Mouse (Mus musculus) intestine, embryonic 14.5 days (tissue): ENCODE results near the gene Mbl1. TPM values are rescaled to one million over a fixed set of nuclear protein-coding genes. Genes with fewer than 3 reads are reported as not detected.

Source experiments
- ATAC-seq: fragments of 200-750 bp; cut with Nextera tagmentation; replicated peaks from 2 replicates; pipeline ENCODE4 v1.8.0; 2017; ENCODE audit warnings: low read depth, moderate number of reproducible peaks, moderate TSS enrichment, moderate library complexity; ENCODE audit not compliant: low FRiP score, low TSS enrichment
- DNase-seq: peaks from one replicate; pipeline ENCODE4 v3.0.0-alpha.2; 2018; ENCODE audit warnings: low spot score
- H3K27ac ChIP-seq: fragments of 300-500 bp; sonication (generic); 2 replicates; pipeline ENCODE4 v1.5.1; 2014; ENCODE audit warnings: low read depth, mild to moderate bottlenecking, control low read depth
- H3K27me3 ChIP-seq: fragments of 300-500 bp; sonication (generic); replicated peaks from 2 replicates; pipeline ENCODE4 v1.6.1; 2014; ENCODE audit warnings: low read length, control low read depth; ENCODE audit not compliant: control insufficient read depth, insufficient read depth
- H3K36me3 ChIP-seq: fragments of 300-500 bp; sonication (generic); 2 replicates; pipeline ENCODE4 v1.6.1; 2014; ENCODE audit warnings: low read length, control low read depth; ENCODE audit not compliant: control insufficient read depth, insufficient read depth
- H3K4me1 ChIP-seq: fragments of 300-500 bp; sonication (generic); replicated peaks from 2 replicates; pipeline ENCODE4 v1.6.1; 2014; ENCODE audit warnings: low read length, control low read depth, mixed read lengths; ENCODE audit not compliant: control insufficient read depth, insufficient read depth
- H3K4me2 ChIP-seq: fragments of 300-500 bp; sonication (generic); 2 replicates; pipeline ENCODE4 v1.6.1; 2014; ENCODE audit warnings: low read length
- H3K4me3 ChIP-seq: fragments of 300-500 bp; sonication (generic); 2 replicates; pipeline ENCODE4 v1.5.1; 2014; ENCODE audit warnings: low read depth, low read length, control low read depth, mixed read lengths
- H3K9ac ChIP-seq: fragments of 300-500 bp; sonication (generic); 2 replicates; pipeline ENCODE4 v1.6.1; 2014; ENCODE audit warnings: mild to moderate bottlenecking, low read length
- H3K9me3 ChIP-seq: fragments of 300-500 bp; sonication (generic); 2 replicates; pipeline ENCODE4 v1.6.1; 2016; ENCODE audit warnings: low read length, control low read depth; ENCODE audit not compliant: control insufficient read depth
- WGBS: fragments of 180-500 bp; shearing (Covaris S2); extraction: QIAGEN DNeasy Blood & Tissue Kit; methylation state at CpG from one replicate; pipeline ENCODE4 v1.1.7; 2014; 5-methylcytosine and 5-hydroxymethylcytosine counted together
- polyA plus RNA-seq: library from polyadenylated mRNA; unstranded; fragments of >200 nt; fragmentation: Nextera tagmentation; extraction: Ambion mirVana; gene quantifications from 2 replicates; pipeline ENCODE4 v1.2.1, GENCODE M21; 2014

The Mbl1 gene
- polyA plus RNA-seq, 1 experiment from 2014 or later, result not detected

GRCm38 (mm10) chr14:41131540-41131939 is 19.7 kb upstream of the Mbl1 start, which contains the start of gene Sftpa1:
Gene Sftpa1, plus strand, starts transcription at chr14:41131782.
- WGBS, result 70% methylated on average over 7 of the region's 7 CpGs
- Histone ChIP-seq H3K9ac (no peak within 1 kb of the TSS), H3K9me3 (no peaks in the 10 kb centered on the region), H3K36me3 (no peaks in the 10 kb centered on the region), H3K27ac (no peak within 1 kb of the TSS), H3K4me1 (no peaks in the 10 kb centered on the region), H3K4me3 (no peak within 1 kb of the TSS), H3K27me3 (no peaks in the 10 kb centered on the region), H3K4me2 (no peak within 1 kb of the TSS)
- DNase-seq, result no peak
- no peak for ATAC-seq

GRCm38 (mm10) chr14:41137006-41137405 is 14.3 kb upstream of the Mbl1 start:
- Histone ChIP-seq H3K4me2 (no peak overlapping the region), H3K27me3 (no peaks in the 10 kb centered on the region), H3K27ac (no peak overlapping the region), H3K9me3 (no peaks in the 10 kb centered on the region), H3K36me3 (no peaks in the 10 kb centered on the region), H3K4me1 (no peaks in the 10 kb centered on the region), H3K9ac (no peak overlapping the region), H3K4me3 (no peak overlapping the region)
- ATAC-seq (no peak), DNase-seq (no peak)

GRCm38 (mm10) chr14:41140686-41141085 is 10.6 kb upstream of the Mbl1 start:
- Histone ChIP-seq H3K4me3 (no peak overlapping the region), H3K4me2 (no peak overlapping the region), H3K9me3 (no peaks in the 10 kb centered on the region), H3K36me3 (no peaks in the 10 kb centered on the region), H3K4me1 (no peaks in the 10 kb centered on the region), H3K9ac (no peak overlapping the region), H3K27ac (no peak overlapping the region), H3K27me3 (no peaks in the 10 kb centered on the region)
- DNase-seq, result no peak
- 78% methylated on average over 1 of the region's 1 CpGs for WGBS
- ATAC-seq, result no peak

- Histone ChIP-seq H3K4me2 (no peak overlapping the region), H3K27ac (no peak overlapping the region), H3K4me3 (no peak overlapping the region), H3K27me3 (no peaks in the 10 kb centered on the region), H3K9me3 (no peaks in the 10 kb centered on the region), H3K36me3 (no peaks in the 10 kb centered on the region), H3K9ac (no peak overlapping the region), H3K4me1 (no peaks in the 10 kb centered on the region)
- WGBS, result 59% methylated on average over 6 of the region's 6 CpGs
- ATAC-seq (no peak), DNase-seq (no peak)
Measured at GRCm38 (mm10) chr14:41146035-41146434, 5.2 kb upstream of the Mbl1 start.

- Histone ChIP-seq H3K9ac (no peak overlapping the region), H3K4me3 (no peak overlapping the region), H3K27me3 (no peaks in the 10 kb centered on the region), H3K36me3 (no peaks in the 10 kb centered on the region), H3K9me3 (no peaks in the 10 kb centered on the region), H3K4me1 (no peaks in the 10 kb centered on the region), H3K4me2 (no peak overlapping the region), H3K27ac (no peak overlapping the region)
- no peak for DNase-seq
- no peak for ATAC-seq
- 89% methylated on average over 3 of the region's 3 CpGs for WGBS
Measured at GRCm38 (mm10) chr14:41146922-41147321, 4.3 kb upstream of the Mbl1 start.

- no peak overlapping the region for H3K4me2 ChIP-seq
- no peak overlapping the region for H3K4me3 ChIP-seq
- DNase-seq (no peak), ATAC-seq (no peak)
- H3K27me3 ChIP-seq, result no peaks in the 10 kb centered on the region
- no peaks in the 10 kb centered on the region for H3K9me3 ChIP-seq
- no peak overlapping the region for H3K9ac ChIP-seq
- no peaks in the 10 kb centered on the region for H3K4me1 ChIP-seq
- no peaks in the 10 kb centered on the region for H3K36me3 ChIP-seq
- 89% methylated on average over 2 of the region's 2 CpGs for WGBS
- H3K27ac ChIP-seq, result no peak overlapping the region
Measured at GRCm38 (mm10) chr14:41147356-41147755, 3.9 kb upstream of the Mbl1 start.

- Histone ChIP-seq H3K4me2 (no peak overlapping the region), H3K4me1 (no peaks in the 10 kb centered on the region), H3K27ac (no peak overlapping the region), H3K36me3 (no peaks in the 10 kb centered on the region), H3K9me3 (no peaks in the 10 kb centered on the region), H3K9ac (no peak overlapping the region), H3K4me3 (no peak overlapping the region), H3K27me3 (no peaks in the 10 kb centered on the region)
- DNase-seq (no peak), ATAC-seq (no peak)
- WGBS, result 73% methylated on average over 4 of the region's 4 CpGs
Measured at GRCm38 (mm10) chr14:41160076-41160475, 8.8 kb downstream of the Mbl1 start.

GRCm38 (mm10) chr14:41160743-41161142 is 9.5 kb downstream of the Mbl1 start:
- ATAC-seq, result no peak
- Histone ChIP-seq H3K9ac (no peak overlapping the region), H3K27me3 (no peaks in the 10 kb centered on the region), H3K36me3 (no peaks in the 10 kb centered on the region), H3K4me2 (no peak overlapping the region), H3K27ac (no peak overlapping the region), H3K9me3 (no peaks in the 10 kb centered on the region), H3K4me1 (no peaks in the 10 kb centered on the region), H3K4me3 (no peak overlapping the region)
- no peak for DNase-seq
- WGBS, result 32% methylated on average over 1 of the region's 1 CpGs

- no peak for ATAC-seq
Measured at GRCm38 (mm10) chr14:41162663-41163062, 11.4 kb downstream of the Mbl1 start.

More at GRCm38 (mm10) chr14:41162663-41163062, 11.4 kb downstream of the Mbl1 start:
- Histone ChIP-seq H3K4me2 (no peak overlapping the region), H3K36me3 (no peaks in the 10 kb centered on the region), H3K27me3 (no peaks in the 10 kb centered on the region), H3K9me3 (no peaks in the 10 kb centered on the region), H3K4me1 (no peaks in the 10 kb centered on the region), H3K9ac (no peak overlapping the region), H3K27ac (no peak overlapping the region), H3K4me3 (no peak overlapping the region)
- DNase-seq, result peak; percentile 61
- 22% methylated on average over 2 of the region's 2 CpGs for WGBS
